Comparison of ENCODE assay signal across 29 mouse cellular contexts in genomic region chr1:159842876-159843275, GRCm38 (mm10).
"Had no signal": no experiment of that assay in that cellular context is flagged by ENCODE, and none has a peak within 500 bp of the region (broad histone marks: within the 10 kb centered on the region; RNA-seq: fewer than 3 reads in every experiment).

No protein-coding gene starts in this region.

- H3K9me3 ChIP-seq: heart, embryonic 10.5 days; heart, embryonic 12.5 days; hindbrain, embryonic 10.5 days; hindbrain, embryonic 12.5 days; intestine, embryonic 15.5 days; kidney, embryonic 15.5 days; limb, embryonic 10.5 days; limb, embryonic 12.5 days; liver, embryonic 13.5 days; liver, embryonic 15.5 days had no signal

- H3K4me2 ChIP-seq: heart, embryonic 12.5 days; hindbrain, embryonic 12.5 days; hindbrain, embryonic 14.5 days; intestine, embryonic 15.5 days; kidney, embryonic 15.5 days; limb, embryonic 12.5 days; liver, embryonic 11.5 days; liver, embryonic 13.5 days; liver, embryonic 15.5 days had no signal

- ATAC-seq: hindbrain, embryonic 16.5 days; inflammation-experienced regulatory T-cells, adult 6 months; intestine, embryonic 15.5 days; intestine, postnatal 0 days had no signal

- H3K4me1 ChIP-seq: heart, embryonic 10.5 days; heart, embryonic 12.5 days; hindbrain, embryonic 12.5 days; intestine, embryonic 15.5 days; kidney, embryonic 15.5 days; limb, embryonic 10.5 days; limb, embryonic 12.5 days; liver, embryonic 13.5 days; liver, embryonic 15.5 days had no signal

- H3K27me3 ChIP-seq: heart, embryonic 12.5 days; hindbrain, embryonic 12.5 days; intestine, embryonic 15.5 days; kidney, embryonic 15.5 days; limb, embryonic 12.5 days; liver, embryonic 13.5 days; liver, embryonic 15.5 days had no signal

- H3K36me3 ChIP-seq: heart, embryonic 10.5 days; heart, embryonic 12.5 days; hindbrain, embryonic 10.5 days; hindbrain, embryonic 12.5 days; intestine, embryonic 15.5 days; kidney, embryonic 15.5 days; limb, embryonic 10.5 days; limb, embryonic 12.5 days; liver, embryonic 13.5 days; liver, embryonic 15.5 days had no signal

- H3K9ac ChIP-seq: heart, embryonic 12.5 days; hindbrain, embryonic 12.5 days; hindbrain, embryonic 14.5 days; intestine, embryonic 15.5 days; kidney, embryonic 15.5 days; limb, embryonic 12.5 days; liver, embryonic 13.5 days; liver, embryonic 15.5 days had no signal

- DNase-seq: gastrocnemius, adult 2 months; gastrocnemius, postnatal 10 days; gastrocnemius, postnatal 25 days; heart, adult 18-20 months; heart, postnatal 10 days; heart, postnatal 4 days; kidney, adult 18-20 months; kidney, adult 8-10 months; kidney, postnatal 10 days; kidney, postnatal 25 days; kidney, postnatal 4 days; liver; liver, embryonic 13.5 days had no signal

- H3K4me3 ChIP-seq: gastrocnemius, adult 2 months; heart, embryonic 10.5 days; heart, embryonic 12.5 days; hindbrain, embryonic 10.5 days; hindbrain, embryonic 12.5 days; intestine, embryonic 15.5 days; kidney, embryonic 15.5 days; layer of hippocampus, adult 2 months; left cerebral cortex, adult 2 months; limb, embryonic 10.5 days; limb, embryonic 12.5 days; liver, embryonic 13.5 days; liver, embryonic 15.5 days had no signal

- H3K27ac ChIP-seq: gastrocnemius, adult 2 months; heart, embryonic 10.5 days; hindbrain, embryonic 10.5 days; hindbrain, embryonic 12.5 days; hindbrain, embryonic 14.5 days; intestine, embryonic 15.5 days; kidney, embryonic 15.5 days; layer of hippocampus, adult 2 months; left cerebral cortex, adult 2 months; limb, embryonic 10.5 days; limb, embryonic 12.5 days; liver, embryonic 13.5 days; liver, embryonic 15.5 days had no signal
